Mouse (Mus musculus): ENCODE data around the gene Cadm4. TPM values are rescaled to one million over a fixed set of nuclear protein-coding genes. Genes with fewer than 3 reads are reported as not detected.
"Not testable (repeated sequence)": the region's sequence is repeated elsewhere in the genome, so short reads cannot be mapped to it uniquely, and the experiment has no call there.

Cadm4 gene
- polyA plus RNA-seq, 1 experiment from 2014 or later: 0.65 TPM

DNA sequence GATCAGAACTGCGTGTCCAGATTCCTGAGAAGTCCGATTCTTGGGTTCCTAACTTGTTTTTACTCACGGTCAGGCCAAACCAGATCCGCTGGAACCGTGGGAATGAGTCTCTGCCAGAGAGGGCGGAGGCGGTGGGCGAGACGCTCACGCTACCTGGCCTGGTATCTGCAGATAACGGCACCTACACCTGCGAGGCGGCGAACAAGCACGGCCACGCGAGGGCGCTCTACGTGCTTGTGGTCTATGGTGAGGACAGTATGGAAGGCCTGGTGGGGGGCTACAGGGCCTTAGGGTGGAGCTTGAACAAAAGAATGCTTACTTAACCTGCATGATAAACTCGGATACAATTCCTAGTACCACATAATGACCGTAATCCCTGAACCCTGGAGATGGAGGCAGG is 19.7 kb downstream of the Cadm4 start:
- no peak overlapping the region for H3K4me2 ChIP-seq
- H3K27me3 ChIP-seq (replicated peaks): peaks cover 70% of the 10 kb centered on the region
- no peak overlapping the region for H3K4me3 ChIP-seq
- H3K9me3 ChIP-seq (replicated peaks): peaks cover 11% of the 10 kb centered on the region
- H3K9ac ChIP-seq: no peak overlapping the region
- no peaks in the 10 kb centered on the region for H3K36me3 ChIP-seq
- no peak for ATAC-seq (ENCODE audit: insufficient number of reproducible peaks, low FRiP score)
- peaks cover 34% of the 10 kb centered on the region for H3K4me1 ChIP-seq (replicated peaks)
- 30% methylated on average over 21 of the region's 21 CpGs for WGBS
- H3K27ac ChIP-seq (ENCODE audit: poor library complexity, severe bottlenecking): no peak overlapping the region

GRCm38 (mm10) chr7:24504004-24504403 is 22.2 kb downstream of the Cadm4 start:
- ATAC-seq (ENCODE audit: insufficient number of reproducible peaks, low FRiP score): no peak
- Histone ChIP-seq H3K9me3 (replicated peaks) (peaks cover 8% of the 10 kb centered on the region), H3K4me2 (peak overlapping the region; percentile 9; the same call in 1 of the 2 replicates), H3K9ac (no peak overlapping the region), H3K36me3 (no peaks in the 10 kb centered on the region), H3K27ac (ENCODE audit: poor library complexity, severe bottlenecking) (no peak overlapping the region), H3K27me3 (replicated peaks) (peaks cover 47% of the 10 kb centered on the region), H3K4me1 (replicated peaks) (peaks cover 38% of the 10 kb centered on the region), H3K4me3 (no peak overlapping the region)
- WGBS: 13% methylated on average over 7 of the region's 10 CpGs

GRCm38 (mm10) chr7:24504868-24505267 is 23.0 kb downstream of the Cadm4 start:
- no peaks in the 10 kb centered on the region for H3K36me3 ChIP-seq
- H3K27me3 ChIP-seq (replicated peaks): peaks cover 38% of the 10 kb centered on the region
- H3K9ac ChIP-seq: no peak overlapping the region
- H3K4me3 ChIP-seq: no peak overlapping the region
- no peak for ATAC-seq (ENCODE audit: insufficient number of reproducible peaks, low FRiP score)
- 21% methylated on average over 4 of the region's 4 CpGs for WGBS
- H3K9me3 ChIP-seq (replicated peaks): peaks cover 8% of the 10 kb centered on the region
- H3K4me1 ChIP-seq (replicated peaks): peaks cover 32% of the 10 kb centered on the region
- no peak overlapping the region for H3K27ac ChIP-seq (ENCODE audit: poor library complexity, severe bottlenecking)
- H3K4me2 ChIP-seq: no peak overlapping the region

DNA sequence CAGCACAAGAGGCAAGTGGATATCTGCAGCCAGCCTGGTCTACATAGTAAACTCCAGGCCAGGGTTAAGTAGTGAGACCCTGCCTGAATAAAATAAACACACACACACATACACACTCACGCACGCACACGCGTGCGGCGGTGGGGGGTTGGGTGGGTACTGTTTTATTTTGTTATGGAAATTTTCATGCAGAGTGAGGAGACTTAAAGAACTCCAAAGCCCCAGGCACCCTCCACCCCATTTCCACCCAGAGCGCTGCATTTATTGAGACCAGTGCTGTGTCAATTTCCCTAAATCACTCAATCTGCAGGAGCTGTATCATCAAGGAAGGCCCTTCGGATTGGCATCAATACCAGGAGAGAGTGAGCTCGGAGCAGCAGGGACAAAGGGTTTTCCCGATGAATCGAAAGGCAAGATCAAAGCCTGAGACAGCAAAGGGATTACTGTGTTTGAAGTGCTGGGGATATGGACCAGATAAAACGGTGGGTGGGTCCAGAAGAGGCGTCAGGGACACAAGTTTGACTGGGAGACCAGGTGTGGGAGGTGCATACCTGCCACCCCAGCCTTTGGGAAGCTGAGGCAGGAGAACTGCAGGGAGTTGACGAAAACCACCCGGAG is 23.7 kb downstream of the Cadm4 start:
- H3K4me3 ChIP-seq: no peak overlapping the region
- peak overlapping the region; percentile 77 for H3K4me2 ChIP-seq
- peaks cover 31% of the 10 kb centered on the region for H3K27me3 ChIP-seq (replicated peaks)
- no peaks in the 10 kb centered on the region for H3K36me3 ChIP-seq
- no peak overlapping the region for H3K27ac ChIP-seq (ENCODE audit: poor library complexity, severe bottlenecking)
- peaks cover 7% of the 10 kb centered on the region for H3K9me3 ChIP-seq (replicated peaks)
- H3K4me1 ChIP-seq (replicated peaks): peaks cover 25% of the 10 kb centered on the region
- no peak for ATAC-seq (ENCODE audit: insufficient number of reproducible peaks, low FRiP score)
- no peak overlapping the region for H3K9ac ChIP-seq
- WGBS: 27% methylated on average over 15 of the region's 15 CpGs

GRCm38 (mm10) chr7:24506065-24506459 is 24.2 kb downstream of the Cadm4 start:
- peaks cover 26% of the 10 kb centered on the region for H3K27me3 ChIP-seq (replicated peaks)
- no peak for ATAC-seq (ENCODE audit: insufficient number of reproducible peaks, low FRiP score)

DNA sequence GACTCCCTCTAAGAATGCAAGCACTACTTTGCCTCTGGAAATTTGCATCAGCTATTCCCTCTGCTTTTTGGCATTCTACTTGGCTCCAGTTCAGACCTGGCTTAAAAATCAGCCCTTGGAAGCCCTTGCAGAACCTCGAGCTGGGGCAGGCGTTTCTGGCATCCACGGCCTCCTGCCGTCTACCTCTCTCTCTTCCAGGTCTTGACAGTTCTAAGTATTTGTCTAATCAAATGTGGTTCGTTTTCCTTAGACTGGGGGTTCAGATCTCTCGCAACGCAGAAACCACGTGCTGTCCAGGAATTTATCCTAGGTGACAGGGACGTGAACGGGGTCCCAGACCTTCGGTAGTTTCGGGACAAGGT is 24.6 kb downstream of the Cadm4 start:
- WGBS: 0% methylated on average over 12 of the region's 12 CpGs
- H3K4me1 ChIP-seq (replicated peaks): peaks cover 25% of the 10 kb centered on the region
- peaks cover 7% of the 10 kb centered on the region for H3K36me3 ChIP-seq
- peaks cover 22% of the 10 kb centered on the region for H3K27me3 ChIP-seq (replicated peaks)
- H3K4me3 ChIP-seq: peak overlapping the region; percentile 71
- peak overlapping the region; percentile 96 for H3K27ac ChIP-seq (ENCODE audit: poor library complexity, severe bottlenecking)
- H3K9me3 ChIP-seq (replicated peaks): no peaks in the 10 kb centered on the region
- ATAC-seq (ENCODE audit: insufficient number of reproducible peaks, low FRiP score): no peak
- peak overlapping the region; percentile 77 for H3K4me2 ChIP-seq
- peak overlapping the region; percentile 81 for H3K9ac ChIP-seq

More at GRCm38 (mm10) chr7:24506065-24506459, 24.2 kb downstream of the Cadm4 start:
- WGBS: 10% methylated on average over 3 of the region's 3 CpGs
- Histone ChIP-seq H3K4me3 (peak overlapping the region; percentile 71), H3K4me2 (peak overlapping the region; percentile 77), H3K9ac (no peak overlapping the region), H3K4me1 (replicated peaks) (peaks cover 25% of the 10 kb centered on the region), H3K9me3 (replicated peaks) (peaks cover 1% of the 10 kb centered on the region; the same call in 1 of the 2 replicates), H3K27ac (ENCODE audit: poor library complexity, severe bottlenecking) (peak overlapping the region; percentile 96; the same call in 1 of the 2 replicates), H3K36me3 (peaks cover 3% of the 10 kb centered on the region; the same call in 1 of the 2 replicates)

DNA sequence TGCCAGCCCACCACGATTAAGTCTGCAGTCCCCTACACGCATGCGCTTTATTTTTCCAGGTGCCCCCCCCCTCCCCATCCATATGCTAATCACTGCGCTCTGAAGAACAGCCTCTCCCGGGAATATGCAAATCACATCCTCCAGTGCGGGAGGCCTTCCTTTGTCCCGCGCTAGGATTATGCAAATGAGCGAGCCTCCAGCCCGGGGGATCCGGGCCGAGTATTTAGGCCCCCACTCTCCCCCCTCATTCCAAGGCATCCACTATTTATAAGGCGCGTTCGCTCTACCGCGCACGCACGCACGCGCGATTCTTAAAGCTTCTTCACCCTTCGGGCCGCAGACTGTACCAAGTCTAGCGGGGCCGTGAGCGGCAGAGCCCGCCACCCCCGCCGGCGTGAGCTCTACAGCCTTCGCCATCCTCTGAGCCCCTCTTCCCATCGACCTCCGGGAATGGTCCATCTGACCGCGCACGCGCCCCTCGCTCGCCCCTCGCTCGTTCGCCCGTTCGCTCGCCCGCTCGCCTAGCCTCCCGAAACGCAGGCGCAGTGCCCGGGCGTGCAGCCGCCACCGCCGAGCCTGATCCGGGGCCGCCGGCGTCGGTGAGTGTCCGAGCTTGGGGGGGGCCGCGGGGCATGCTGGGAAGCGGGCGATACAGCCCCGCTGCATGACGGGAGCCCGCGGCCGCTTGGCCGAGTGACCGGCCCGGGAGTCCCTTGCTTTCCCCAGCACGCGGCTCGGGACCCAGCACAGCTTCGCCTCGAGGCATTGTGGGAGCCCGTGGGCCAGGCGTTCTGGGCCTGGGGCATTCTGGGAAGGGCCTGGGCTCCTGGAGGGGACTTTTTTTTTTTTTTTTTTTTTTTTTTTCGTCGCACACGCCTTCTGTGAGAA is 25.3 kb downstream of the Cadm4 start, which contains the start of gene Zfp428:
Gene Zfp428, plus strand, starts transcription at position 169 of the 888 bp plus-strand sequence.
- WGBS: under 1% methylated on average over 84 of the region's 84 CpGs
- H3K9me3 ChIP-seq (replicated peaks): no peaks in the 10 kb centered on the region
- ATAC-seq (ENCODE audit: insufficient number of reproducible peaks, low FRiP score): peak; percentile 87
- H3K27ac ChIP-seq (ENCODE audit: poor library complexity, severe bottlenecking): peak within 1 kb of the TSS; percentile 96
- peaks cover 18% of the 10 kb centered on the region for H3K27me3 ChIP-seq (replicated peaks)
- H3K4me3 ChIP-seq: peak within 1 kb of the TSS; percentile 71
- H3K4me2 ChIP-seq: peak within 1 kb of the TSS; percentile 77
- H3K9ac ChIP-seq: peak within 1 kb of the TSS; percentile 81
- H3K36me3 ChIP-seq: peaks cover 10% of the 10 kb centered on the region
- peaks cover 25% of the 10 kb centered on the region for H3K4me1 ChIP-seq (replicated peaks)

- Histone ChIP-seq H3K36me3 (peaks cover 14% of the 10 kb centered on the region), H3K4me1 (replicated peaks) (peaks cover 25% of the 10 kb centered on the region), H3K27me3 (replicated peaks) (peaks cover 11% of the 10 kb centered on the region), H3K4me3 (peak overlapping the region; percentile 71), H3K4me2 (peak overlapping the region; percentile 77), H3K9ac (peak overlapping the region; percentile 81), H3K9me3 (replicated peaks) (no peaks in the 10 kb centered on the region), H3K27ac (ENCODE audit: poor library complexity, severe bottlenecking) (peak overlapping the region; percentile 96)
- 2% methylated on average over 20 of the region's 20 CpGs for WGBS
- 0 out of 2 replicates have a peak, but pooled peaks have one; percentile 4 for ATAC-seq (ENCODE audit: insufficient number of reproducible peaks, low FRiP score)
These were observed 25.9 kb downstream of the Cadm4 start for GRCm38 (mm10) chr7:24507726-24508114.

DNA sequence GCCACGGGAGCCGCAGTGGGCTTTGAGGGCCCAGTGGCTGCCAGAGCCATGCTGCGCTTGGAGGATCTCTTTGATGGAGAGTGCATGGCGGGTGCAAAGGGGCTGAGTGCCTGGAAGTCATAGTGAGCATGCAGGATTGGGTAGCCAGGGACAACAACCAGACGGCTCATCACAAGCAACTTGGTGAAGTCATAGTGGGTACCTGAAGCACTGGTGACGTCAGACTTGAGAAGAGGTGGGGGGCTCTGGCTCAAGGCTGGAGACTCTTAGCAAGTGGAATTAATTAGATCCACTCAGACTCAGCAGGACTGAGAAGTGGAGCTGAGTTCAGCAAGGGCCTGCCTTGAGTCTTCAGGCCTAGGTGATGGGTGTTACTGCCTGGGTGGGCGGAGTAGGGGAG is 30.5 kb downstream of the Cadm4 start, which contains the start of gene AC161166.1:
Gene AC161166.1, minus strand, starts transcription at position 101 of the 400 bp plus-strand sequence.
- H3K27ac ChIP-seq (ENCODE audit: poor library complexity, severe bottlenecking): no peak within 1 kb of the TSS
- 0 out of 2 replicates have a peak, but pooled peaks cover 4% of the 10 kb centered on the region for H3K4me1 ChIP-seq (replicated peaks)
- H3K27me3 ChIP-seq (replicated peaks): no peaks in the 10 kb centered on the region
- no peak for ATAC-seq (ENCODE audit: insufficient number of reproducible peaks, low FRiP score)
- no peak within 1 kb of the TSS for H3K9ac ChIP-seq
- no peak within 1 kb of the TSS for H3K4me2 ChIP-seq
- H3K4me3 ChIP-seq: no peak within 1 kb of the TSS
- peaks cover 22% of the 10 kb centered on the region for H3K36me3 ChIP-seq
- H3K9me3 ChIP-seq (replicated peaks): no peaks in the 10 kb centered on the region
- WGBS: 83% methylated on average over 7 of the region's 7 CpGs

GRCm38 (mm10) chr7:24516319-24516718 is 34.5 kb downstream of the Cadm4 start:
- ATAC-seq (ENCODE audit: insufficient number of reproducible peaks, low FRiP score); H3K4me1 ChIP-seq (replicated peaks); H3K9ac ChIP-seq; H3K4me2 ChIP-seq; H3K27ac ChIP-seq (ENCODE audit: poor library complexity, severe bottlenecking); H3K27me3 ChIP-seq (replicated peaks); H3K9me3 ChIP-seq (replicated peaks); H3K4me3 ChIP-seq: not testable (repeated sequence)
- WGBS: 64% methylated on average over 8 of the region's 8 CpGs
- H3K36me3 ChIP-seq: peaks cover 16% of the 10 kb centered on the region

DNA sequence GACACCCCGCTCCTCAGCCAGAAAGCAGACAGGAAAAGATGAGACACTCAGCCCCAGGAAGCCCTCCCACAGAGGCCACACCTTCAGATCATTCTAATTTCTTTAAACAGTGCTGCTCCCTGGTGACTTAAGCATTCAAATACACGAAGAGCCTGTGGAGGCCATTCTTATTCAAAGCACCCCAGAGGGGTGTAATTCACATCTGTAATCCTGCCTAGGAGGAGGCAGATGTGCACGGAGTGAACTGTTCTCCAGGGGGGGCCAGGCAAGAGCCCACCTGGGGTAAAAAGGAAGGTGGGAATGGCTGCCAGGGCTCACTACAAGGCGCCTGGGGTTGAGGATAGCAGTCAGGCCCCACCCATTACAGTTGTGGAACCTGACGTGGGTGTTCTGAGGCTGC is 35.3 kb downstream of the Cadm4 start:
- peaks cover 12% of the 10 kb centered on the region for H3K36me3 ChIP-seq
- 49% methylated on average over 5 of the region's 5 CpGs for WGBS

More for the DNA sequence above, 35.3 kb downstream of the Cadm4 start:
- Histone ChIP-seq H3K27ac (ENCODE audit: poor library complexity, severe bottlenecking) (no peak overlapping the region), H3K4me1 (replicated peaks) (no peaks in the 10 kb centered on the region), H3K9me3 (replicated peaks) (no peaks in the 10 kb centered on the region), H3K4me3 (no peak overlapping the region), H3K27me3 (replicated peaks) (no peaks in the 10 kb centered on the region), H3K4me2 (no peak overlapping the region), H3K9ac (no peak overlapping the region)
- no peak for ATAC-seq (ENCODE audit: insufficient number of reproducible peaks, low FRiP score)

All from heart, embryonic 12.5 days (tissue).